Mouse (Mus musculus) CH12.LX (cell line): ENCODE data around the gene Epb41l1.

ENCODE experiments used
- CTCF ChIP-seq, 2 experiments: IDR thresholded peaks in 1 of 2; conservative IDR thresholded peaks in 1 of 2; 2 replicates each; pipeline ENCODE4 v1.5.1; 2011 to 2012; ENCODE audit warnings: low read depth in 2 of 2, low read length in 2 of 2, improper control_type of control experiment in 1 of 2, inconsistent platforms in 1 of 2, mild to moderate bottlenecking in 1 of 2, moderate library complexity in 1 of 2
- HCFC1 ChIP-seq: IDR thresholded peaks from 2 replicates; pipeline ENCODE4 v1.6.1; 2012; ENCODE audit warnings: low read depth, mild to moderate bottlenecking, inconsistent platforms, low read length, improper control_type of control experiment
- KAT2A ChIP-seq: IDR thresholded peaks from 2 replicates; pipeline ENCODE4 v1.6.1; 2012; ENCODE audit warnings: low read length, improper control_type of control experiment, inconsistent platforms; ENCODE audit not compliant: insufficient replicate concordance
- MAFK ChIP-seq: IDR thresholded peaks from 2 replicates; pipeline ENCODE4 v1.6.1; 2011; ENCODE audit warnings: low read length, improper control_type of control experiment; ENCODE audit not compliant: insufficient replicate concordance
- POLR2A ChIP-seq: IDR thresholded peaks from 2 replicates; pipeline ENCODE4 v1.6.1; 2011; ENCODE audit warnings: low read depth, mild to moderate bottlenecking, improper control_type of control experiment, low read length
- POLR2AphosphoS2 ChIP-seq: IDR thresholded peaks from 2 replicates; pipeline ENCODE4 v1.6.1; 2011; ENCODE audit warnings: low read depth, low read length, improper control_type of control experiment
- RAD21 ChIP-seq: IDR thresholded peaks from 2 replicates; pipeline ENCODE4 v1.6.1; 2011; ENCODE audit warnings: low read depth, mild to moderate bottlenecking, low read length, improper control_type of control experiment, moderate library complexity
- SIN3A ChIP-seq: IDR thresholded peaks from 2 replicates; pipeline ENCODE4 v1.6.1; 2012; ENCODE audit warnings: low read length, improper control_type of control experiment, inconsistent platforms

- no peak for TF ChIP-seq RAD21
- no peak for TF ChIP-seq CTCF (conservative IDR thresholded peaks at IDR 0.05 in 1 of 2, IDR thresholded peaks at IDR 0.05 in 1 of 2; ENCODE audit: low read depth in 2 of 2, low read length in 2 of 2)
- TF ChIP-seq MAFK: no peak
- no peak for TF ChIP-seq KAT2A
- no peak for TF ChIP-seq POLR2A
- TF ChIP-seq SIN3A: no peak
- TF ChIP-seq HCFC1: no peak
- TF ChIP-seq POLR2AphosphoS2: no peak
Observed at GRCm38 (mm10) chr2:156429836-156430235, 9.1 kb downstream of the Epb41l1 start.
